Mouse (Mus musculus) layer of hippocampus, adult 9-10 months (tissue): ENCODE measurements around the gene Spocd1.

Source experiments
- DNase-seq: peaks from one replicate; pipeline ENCODE4 v3.0.0; 2022; ENCODE audit warnings: low spot score

The Spocd1 gene

DNA sequence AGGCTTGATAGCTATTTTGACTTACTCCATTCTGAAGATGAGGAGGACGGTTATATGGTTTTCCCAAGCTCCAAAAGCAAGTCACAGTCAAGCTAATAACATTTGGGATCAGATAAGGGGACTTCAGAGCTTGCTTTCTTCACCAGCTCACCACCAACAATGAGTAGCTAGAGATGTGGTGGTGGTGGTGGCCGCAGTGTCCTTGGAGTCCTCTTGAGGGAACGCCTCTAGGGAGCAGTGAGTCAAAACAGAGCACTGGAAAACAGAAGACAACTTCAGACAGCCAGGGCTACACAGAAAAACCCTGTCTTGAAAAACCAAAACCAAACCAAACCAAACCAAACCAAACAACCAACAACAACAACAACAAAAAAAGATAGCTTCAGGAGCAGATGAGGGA, 10.1 kb upstream of the Spocd1 start:
- no peak for DNase-seq

DNA sequence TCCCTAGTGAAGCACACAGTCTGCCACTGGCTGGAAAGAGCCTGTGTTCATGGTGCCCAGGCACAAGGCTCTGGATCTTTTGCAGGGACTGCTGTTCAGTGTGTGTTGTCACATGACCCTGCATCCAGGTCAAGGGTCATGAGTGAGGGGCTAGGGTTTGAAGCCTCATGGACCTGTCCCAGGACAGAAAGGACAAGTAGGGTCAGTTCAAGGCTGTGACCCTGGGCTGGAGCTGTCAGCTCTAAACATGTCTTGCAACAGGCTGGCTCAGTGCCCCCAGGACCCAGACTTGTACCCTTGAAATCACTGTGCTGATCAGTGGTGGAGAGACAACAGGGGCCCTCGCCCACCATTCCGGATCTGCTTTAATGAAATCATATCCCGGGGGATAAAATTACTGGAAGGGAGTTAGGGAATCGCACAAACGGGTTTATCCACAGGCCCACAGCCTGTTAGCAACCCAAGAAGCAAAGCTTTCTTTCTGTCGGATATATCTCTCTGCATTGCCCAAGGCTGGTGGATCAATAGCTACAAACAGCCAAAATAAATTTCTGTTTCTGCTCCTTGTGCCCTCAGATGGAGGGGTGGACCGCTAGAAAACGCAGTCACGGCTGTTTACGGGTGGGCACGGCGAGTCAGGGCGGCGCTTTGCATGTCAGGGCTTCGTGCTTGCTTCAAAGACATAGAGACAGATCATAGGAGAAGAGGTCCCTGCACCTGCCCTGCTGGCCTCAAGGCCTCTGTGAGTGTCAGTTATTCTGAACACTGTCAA, 8.3 kb upstream of the Spocd1 start:
- no peak for DNase-seq

DNA sequence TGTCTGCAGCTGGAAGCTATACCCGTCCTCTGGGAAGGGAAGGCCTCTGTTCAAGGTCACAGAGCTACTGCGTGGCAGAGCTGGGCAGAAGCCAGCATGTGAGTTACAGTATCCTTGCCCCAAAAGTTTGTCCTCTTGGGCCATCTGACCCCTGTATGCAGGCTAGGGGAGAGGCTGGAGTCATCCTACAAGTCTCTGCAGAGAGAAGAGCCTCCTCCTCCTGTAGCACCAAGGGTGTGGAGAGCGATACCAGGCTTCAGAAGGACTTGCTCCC, 7.8 kb upstream of the Spocd1 start:
- DNase-seq = no peak

GRCm38 (mm10) chr4:129924143-129924542, 4.9 kb upstream of the Spocd1 start:
- DNase-seq = no peak

DNA sequence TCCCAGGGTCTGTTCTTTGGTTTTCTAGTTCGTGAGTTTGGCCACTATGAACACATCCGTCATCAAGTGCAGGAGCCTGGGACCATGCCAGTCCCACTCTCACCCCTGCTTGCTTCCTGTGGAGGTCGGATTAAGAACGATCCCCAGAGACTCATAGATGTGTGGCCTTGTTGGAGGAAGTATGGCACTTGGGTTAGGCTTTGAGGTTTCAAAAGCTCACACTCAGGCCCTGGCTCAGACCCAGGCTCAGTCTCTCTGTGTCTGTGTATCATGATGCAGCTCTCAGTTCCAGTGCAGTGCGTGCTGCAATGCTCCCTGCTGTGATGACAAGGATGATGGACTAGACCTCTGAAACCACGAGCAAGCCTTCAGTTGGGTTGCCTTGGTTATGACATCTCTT, 4.4 kb upstream of the Spocd1 start:
- no peak for DNase-seq

GRCm38 (mm10) chr4:129926544-129926943, 2.5 kb upstream of the Spocd1 start:
- no peak for DNase-seq

- no peak for DNase-seq
These were observed 2.0 kb upstream of the Spocd1 start for GRCm38 (mm10) chr4:129927091-129927490.

DNA sequence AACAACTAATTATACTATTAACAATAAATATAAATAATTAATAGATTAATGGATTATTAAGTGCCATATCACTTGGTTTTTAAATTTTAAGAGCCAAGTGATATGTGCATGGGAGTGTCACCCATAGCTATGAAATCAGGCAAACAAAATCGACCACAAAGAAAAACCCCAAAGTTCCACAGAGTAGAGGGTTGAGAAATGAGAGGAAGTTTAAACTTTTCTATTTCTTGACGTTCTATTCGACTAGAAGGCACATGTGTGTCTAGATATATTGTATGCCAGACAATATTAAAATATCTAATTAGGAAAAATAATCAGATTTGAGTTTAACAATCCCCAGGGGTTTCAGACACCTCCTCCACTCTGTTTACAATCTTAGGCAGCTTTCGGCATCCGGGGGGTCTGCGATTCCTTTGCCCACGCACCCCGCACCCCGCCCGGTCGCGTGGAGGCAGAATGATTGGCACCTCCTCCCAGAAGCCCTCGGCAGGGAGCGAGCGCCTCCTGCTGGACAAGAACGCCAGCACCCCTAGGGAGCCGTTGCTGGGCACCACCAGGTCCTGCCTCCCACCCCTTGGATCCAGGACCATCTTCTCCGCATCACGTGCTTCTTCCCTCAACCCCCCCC, 811 bp upstream of the Spocd1 start:
- DNase-seq = peak; percentile 40

GRCm38 (mm10) chr4:129933696-129934095, 4.6 kb downstream of the Spocd1 start:
- no peak for DNase-seq

GRCm38 (mm10) chr4:129934177-129934855, 5.3 kb downstream of the Spocd1 start:
- peak; percentile 45 for DNase-seq

GRCm38 (mm10) chr4:129951359-129951821, 22.3 kb downstream of the Spocd1 start:
- DNase-seq = no peak

- no peak for DNase-seq
These were observed 23.3 kb downstream of the Spocd1 start for GRCm38 (mm10) chr4:129952241-129952810.

- no peak for DNase-seq
These were observed 25.5 kb downstream of the Spocd1 start for GRCm38 (mm10) chr4:129954527-129954926.

DNA sequence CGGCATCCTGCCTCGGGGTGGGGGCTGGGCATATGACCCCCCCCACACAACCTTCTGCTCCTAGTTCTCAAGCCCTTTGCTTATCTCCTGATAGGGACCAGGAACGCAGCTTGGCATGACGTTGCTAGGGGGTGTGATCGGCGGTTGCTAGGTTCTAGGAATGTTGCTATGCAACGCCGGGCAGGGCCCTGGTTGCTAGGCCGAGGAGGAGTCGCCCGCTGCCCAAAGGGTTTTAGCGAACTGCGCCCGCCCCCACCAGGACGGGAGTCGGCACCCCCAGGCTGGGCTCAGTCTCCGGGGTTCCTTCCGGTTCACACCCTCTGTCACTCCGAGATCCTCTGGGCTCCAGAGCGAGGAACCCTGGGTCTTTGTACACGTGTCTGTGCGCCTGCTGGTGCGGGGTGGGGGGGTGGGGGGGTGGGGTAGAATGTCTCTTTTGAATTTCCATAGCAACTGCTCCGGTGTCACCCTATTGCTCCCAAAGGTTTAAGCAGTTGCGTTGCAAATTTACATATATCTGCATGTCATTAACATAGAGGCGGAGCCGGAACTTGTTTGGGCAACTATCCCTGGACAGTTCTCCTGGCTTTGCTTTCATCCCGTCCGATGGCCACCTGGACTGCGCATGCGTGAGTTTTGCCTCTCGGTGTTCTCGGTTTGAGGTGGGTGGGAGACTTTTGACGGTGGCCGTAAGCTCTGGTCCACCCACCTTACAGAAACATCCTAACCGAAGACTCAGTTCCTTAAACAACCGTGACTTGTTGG, 31.3 kb downstream of the Spocd1 start:
- peak; percentile 66 for DNase-seq

DNA sequence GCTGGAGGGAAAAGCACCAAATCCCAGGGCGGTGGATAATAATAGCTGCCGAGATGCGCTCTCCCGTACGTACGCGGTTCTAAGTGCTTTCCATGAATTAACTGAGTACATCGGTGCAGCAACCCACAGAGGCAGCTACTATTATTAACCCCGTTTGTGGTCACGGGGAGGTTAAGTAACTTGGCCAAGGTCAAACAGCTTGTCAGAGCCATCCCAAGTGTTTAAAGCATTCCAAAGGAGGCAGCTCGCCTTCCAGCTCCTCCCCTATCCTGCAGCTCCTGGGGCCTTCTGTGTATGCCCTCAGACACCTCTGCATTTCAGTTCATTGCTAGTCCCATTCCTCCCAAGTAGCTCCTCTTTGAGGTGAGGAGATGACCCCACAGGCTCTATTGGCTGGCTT, 36.2 kb downstream of the Spocd1 start:
- no peak for DNase-seq

- no peak for DNase-seq
These were observed 37.2 kb downstream of the Spocd1 start for GRCm38 (mm10) chr4:129966201-129966600.

DNA sequence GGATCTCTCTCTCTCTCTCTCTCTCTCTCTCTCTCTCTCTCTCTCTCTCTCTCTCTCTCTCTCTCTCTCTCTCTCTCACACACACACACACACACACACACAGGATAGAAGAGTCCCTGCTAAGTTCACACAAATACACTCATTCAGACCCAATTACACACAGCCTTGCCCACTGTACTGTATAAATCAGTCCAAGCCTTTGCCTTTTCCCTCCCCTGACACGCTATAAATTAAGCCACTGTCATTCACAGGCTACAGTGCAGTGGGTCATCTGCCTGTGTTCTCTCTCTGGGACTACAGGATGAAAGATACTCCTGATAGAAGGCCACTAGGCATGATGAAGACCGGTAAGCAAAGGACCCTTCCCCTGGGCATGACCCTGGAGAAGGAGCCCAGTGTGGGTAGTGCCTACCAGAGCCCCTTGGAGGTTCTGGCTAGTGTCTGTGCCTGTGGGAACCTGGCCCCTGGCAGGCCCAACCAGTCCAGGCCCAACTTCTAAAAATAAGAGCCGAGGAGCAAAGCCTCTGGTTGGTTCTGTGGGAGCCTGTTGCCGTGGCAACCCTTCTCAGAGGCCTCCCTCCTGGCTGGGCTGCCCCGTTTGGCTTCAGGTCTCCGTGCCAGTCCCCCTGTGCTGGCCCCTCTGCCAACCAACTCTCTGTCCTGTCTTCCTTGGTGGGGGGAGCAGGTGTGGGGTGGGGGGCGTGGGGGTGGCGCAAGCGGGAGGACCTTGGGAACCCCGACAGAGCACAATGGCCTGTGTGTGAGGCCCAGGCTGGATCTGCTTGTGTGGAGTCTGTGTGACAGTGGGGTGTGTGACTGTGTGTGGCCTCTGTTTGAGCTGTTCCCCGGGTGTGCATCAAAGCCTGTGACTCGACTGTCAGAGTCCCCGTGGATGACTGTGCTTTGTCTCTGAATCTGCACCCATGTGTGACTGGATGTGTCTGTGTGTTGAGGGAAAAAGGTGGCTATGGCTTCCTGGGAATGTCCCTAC, 38.3 kb downstream of the Spocd1 start:
- no peak for DNase-seq

DNA sequence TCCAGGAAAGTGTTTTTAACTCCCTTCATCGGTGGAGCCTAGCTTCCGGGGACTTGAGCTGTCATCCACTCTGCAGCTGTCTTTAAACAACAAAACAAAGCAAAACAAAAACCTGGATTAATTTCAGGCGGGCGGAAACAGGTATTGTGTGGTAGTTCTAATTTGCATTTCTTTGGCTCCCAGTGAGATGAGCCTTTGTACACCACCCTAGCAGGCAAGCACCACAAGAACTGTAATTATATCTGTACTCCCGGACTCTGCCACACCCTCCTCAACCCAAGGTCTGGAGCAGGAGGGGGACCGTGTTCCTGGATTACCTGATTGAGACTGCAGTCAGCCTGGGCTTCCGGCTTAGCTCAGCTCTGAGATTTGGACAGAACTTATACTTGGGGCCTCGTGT, 41.1 kb downstream of the Spocd1 start:
- no peak for DNase-seq

DNA sequence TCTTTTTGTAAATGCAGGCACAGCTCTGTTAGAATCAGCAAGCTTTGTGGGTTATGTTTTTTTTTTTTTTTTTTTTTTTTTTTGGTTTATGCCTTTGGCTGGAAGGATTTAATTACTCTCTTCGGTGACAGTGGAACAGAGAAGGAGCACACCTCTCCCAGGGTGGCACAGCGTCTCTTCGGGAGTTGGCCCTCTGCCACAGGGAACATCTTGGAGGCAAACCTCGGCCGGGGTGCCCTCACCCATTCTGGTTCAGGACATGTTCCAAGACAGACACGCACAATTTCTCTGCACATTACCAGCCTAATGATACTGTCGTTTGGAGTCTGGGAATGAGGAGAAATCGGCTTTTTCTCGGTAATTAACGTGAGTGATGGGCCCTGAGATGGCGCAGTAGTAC, 41.8 kb downstream of the Spocd1 start:
- no peak for DNase-seq

DNA sequence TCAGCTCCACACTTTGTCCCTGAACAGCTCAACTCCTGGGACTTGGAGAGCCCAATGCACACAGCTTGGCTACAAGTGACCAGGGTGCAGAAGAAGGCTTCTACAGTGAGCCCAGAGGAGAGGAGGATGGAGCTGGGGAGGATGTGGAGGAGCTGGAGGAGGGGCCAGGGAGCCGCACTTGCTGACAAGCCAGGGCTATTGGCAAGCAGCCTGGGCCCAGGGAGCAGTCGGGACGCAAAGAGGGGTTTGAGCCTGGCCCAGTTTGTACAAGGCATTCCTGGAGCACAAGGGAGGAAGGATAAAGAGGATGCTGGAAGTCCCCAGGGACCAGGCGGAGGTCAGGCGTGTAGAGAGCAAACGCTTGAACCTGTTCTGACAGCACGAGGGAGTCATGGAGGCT, 42.9 kb downstream of the Spocd1 start:
- no peak for DNase-seq

GRCm38 (mm10) chr4:129974285-129974684, 45.2 kb downstream of the Spocd1 start:
- no peak for DNase-seq
